Mouse (Mus musculus): ENCODE results near the gene Cnot4. TPM values are rescaled to one million over a fixed set of nuclear protein-coding genes. Genes with fewer than 3 reads are reported as not detected.

Cnot4 gene
- polyA plus RNA-seq, 1 experiment from 2014 or later, result 18.1 TPM

GRCm38 (mm10) chr6:35028023-35028422 is 105.5 kb downstream of the Cnot4 start:
- Histone ChIP-seq H3K4me1 (ENCODE audit: control insufficient read depth, insufficient read depth, low read length) (peaks cover 2% of the 10 kb centered on the region; the same call in 1 of the 2 replicates), H3K36me3 (ENCODE audit: control insufficient read depth, insufficient read depth) (no peaks in the 10 kb centered on the region; the same call in 1 of the 2 replicates), H3K4me2 (ENCODE audit: low read depth, low read length) (no peak overlapping the region), H3K27ac (ENCODE audit: low read length) (no peak overlapping the region), H3K9ac (ENCODE audit: low read length) (no peak overlapping the region), H3K9me3 (replicated peaks; ENCODE audit: control insufficient read depth, low read length) (no peaks in the 10 kb centered on the region), H3K27me3 (ENCODE audit: control insufficient read depth, insufficient read depth, low read length) (no peaks in the 10 kb centered on the region), H3K4me3 (ENCODE audit: low read length) (no peak overlapping the region)
- WGBS, result 89% methylated on average over 2 of the region's 2 CpGs
- no peak for ATAC-seq (replicated peaks; ENCODE audit: extremely low read depth, insufficient read depth, low FRiP score)

- no peak overlapping the region for H3K9ac ChIP-seq (ENCODE audit: low read length)
- H3K27ac ChIP-seq (ENCODE audit: low read length), result no peak overlapping the region
- ATAC-seq (replicated peaks; ENCODE audit: extremely low read depth, insufficient read depth, low FRiP score), result no peak
- H3K9me3 ChIP-seq (replicated peaks; ENCODE audit: control insufficient read depth, low read length), result no peaks in the 10 kb centered on the region
- WGBS, result 77% methylated on average over 6 of the region's 6 CpGs
- no peak overlapping the region for H3K4me2 ChIP-seq (ENCODE audit: low read depth, low read length)
- H3K36me3 ChIP-seq (ENCODE audit: control insufficient read depth, insufficient read depth), result no peaks in the 10 kb centered on the region; the same call in 1 of the 2 replicates
- H3K4me1 ChIP-seq (ENCODE audit: control insufficient read depth, insufficient read depth, low read length), result no peaks in the 10 kb centered on the region
- H3K27me3 ChIP-seq (ENCODE audit: control insufficient read depth, insufficient read depth, low read length), result no peaks in the 10 kb centered on the region
- no peak overlapping the region for H3K4me3 ChIP-seq (ENCODE audit: low read length)
Observed at GRCm38 (mm10) chr6:35027257-35027656, 106.3 kb downstream of the Cnot4 start.

- Histone ChIP-seq H3K36me3 (ENCODE audit: control insufficient read depth, insufficient read depth) (no peaks in the 10 kb centered on the region), H3K4me3 (ENCODE audit: low read length) (no peak overlapping the region), H3K27ac (ENCODE audit: low read length) (no peak overlapping the region), H3K9ac (ENCODE audit: low read length) (no peak overlapping the region), H3K27me3 (ENCODE audit: control insufficient read depth, insufficient read depth, low read length) (no peaks in the 10 kb centered on the region), H3K4me2 (ENCODE audit: low read depth, low read length) (no peak overlapping the region), H3K4me1 (ENCODE audit: control insufficient read depth, insufficient read depth, low read length) (peaks cover 7% of the 10 kb centered on the region; the same call in 1 of the 2 replicates), H3K9me3 (replicated peaks; ENCODE audit: control insufficient read depth, low read length) (no peaks in the 10 kb centered on the region)
- ATAC-seq (replicated peaks; ENCODE audit: extremely low read depth, insufficient read depth, low FRiP score), result no peak
- WGBS, result 89% methylated on average over 5 of the region's 5 CpGs
Observed at GRCm38 (mm10) chr6:35016624-35017023, 116.9 kb downstream of the Cnot4 start.

GRCm38 (mm10) chr6:35011953-35012352 is 121.6 kb downstream of the Cnot4 start:
- no peaks in the 10 kb centered on the region; the same call in 1 of the 2 replicates for H3K9me3 ChIP-seq (replicated peaks; ENCODE audit: control insufficient read depth, low read length)
- no peak overlapping the region for H3K9ac ChIP-seq (ENCODE audit: low read length)
- no peaks in the 10 kb centered on the region for H3K27me3 ChIP-seq (ENCODE audit: control insufficient read depth, insufficient read depth, low read length)
- no peaks in the 10 kb centered on the region for H3K36me3 ChIP-seq (ENCODE audit: control insufficient read depth, insufficient read depth)
- 0 out of 2 replicates have a peak, but pooled peaks cover 2% of the 10 kb centered on the region for H3K4me1 ChIP-seq (ENCODE audit: control insufficient read depth, insufficient read depth, low read length)
- no peak overlapping the region for H3K4me2 ChIP-seq (ENCODE audit: low read depth, low read length)
- no peak overlapping the region for H3K4me3 ChIP-seq (ENCODE audit: low read length)
- H3K27ac ChIP-seq (ENCODE audit: low read length), result no peak overlapping the region
- ATAC-seq (replicated peaks; ENCODE audit: extremely low read depth, insufficient read depth, low FRiP score), result no peak
- WGBS, result 70% methylated on average over 1 of the region's 1 CpGs

GRCm38 (mm10) chr6:35010705-35011104 is 122.8 kb downstream of the Cnot4 start:
- H3K4me2 ChIP-seq (ENCODE audit: low read depth, low read length), result no peak overlapping the region
- H3K4me1 ChIP-seq (ENCODE audit: control insufficient read depth, insufficient read depth, low read length), result 0 out of 2 replicates have a peak, but pooled peaks cover 2% of the 10 kb centered on the region
- no peak overlapping the region for H3K9ac ChIP-seq (ENCODE audit: low read length)
- no peaks in the 10 kb centered on the region for H3K27me3 ChIP-seq (ENCODE audit: control insufficient read depth, insufficient read depth, low read length)
- H3K9me3 ChIP-seq (replicated peaks; ENCODE audit: control insufficient read depth, low read length), result no peaks in the 10 kb centered on the region; the same call in 1 of the 2 replicates
- no peak overlapping the region for H3K4me3 ChIP-seq (ENCODE audit: low read length)
- no peak for ATAC-seq (replicated peaks; ENCODE audit: extremely low read depth, insufficient read depth, low FRiP score)
- 91% methylated on average over 5 of the region's 5 CpGs for WGBS
- no peaks in the 10 kb centered on the region for H3K36me3 ChIP-seq (ENCODE audit: control insufficient read depth, insufficient read depth)
- no peak overlapping the region for H3K27ac ChIP-seq (ENCODE audit: low read length)

DNA sequence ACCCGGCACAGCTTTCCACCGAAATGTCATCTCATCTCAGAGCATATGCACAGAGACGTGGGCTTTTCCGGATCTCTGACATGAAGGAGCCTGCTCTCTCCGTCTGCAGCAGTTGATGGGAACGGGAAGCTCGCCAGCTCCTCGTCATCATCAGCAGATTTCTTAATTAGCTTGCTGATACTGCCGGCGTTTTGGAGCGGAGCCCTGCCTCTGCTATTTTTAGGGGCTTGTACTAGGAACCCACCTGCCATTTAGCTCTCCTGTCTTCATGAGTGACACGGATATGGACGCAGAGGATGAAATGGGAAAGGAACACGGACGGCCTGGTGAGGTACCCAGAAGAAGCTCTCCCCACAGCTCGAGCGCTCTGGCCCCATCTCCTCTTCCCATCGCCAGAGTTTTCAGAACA is 131.3 kb downstream of the Cnot4 start:
- peak overlapping the region; percentile 30 for H3K4me3 ChIP-seq (ENCODE audit: low read length)

GRCm38 (mm10) chr6:34999101-34999500 is 134.4 kb downstream of the Cnot4 start:
- WGBS, result 13% methylated on average over 4 of the region's 4 CpGs
- no peaks in the 10 kb centered on the region for H3K9me3 ChIP-seq (replicated peaks; ENCODE audit: control insufficient read depth, low read length)
- no peak for ATAC-seq (replicated peaks; ENCODE audit: extremely low read depth, insufficient read depth, low FRiP score)
- H3K27me3 ChIP-seq (ENCODE audit: control insufficient read depth, insufficient read depth, low read length), result peaks cover 2% of the 10 kb centered on the region; the same call in 1 of the 2 replicates
- no peak overlapping the region for H3K4me3 ChIP-seq (ENCODE audit: low read length)
- no peak overlapping the region for H3K9ac ChIP-seq (ENCODE audit: low read length)
- no peaks in the 10 kb centered on the region for H3K36me3 ChIP-seq (ENCODE audit: control insufficient read depth, insufficient read depth)
- H3K4me1 ChIP-seq (ENCODE audit: control insufficient read depth, insufficient read depth, low read length), result peaks cover 19% of the 10 kb centered on the region
- peak overlapping the region; percentile 36; the same call in 1 of the 2 replicates for H3K4me2 ChIP-seq (ENCODE audit: low read depth, low read length)
- H3K27ac ChIP-seq (ENCODE audit: low read length), result no peak overlapping the region

More for the DNA sequence above, 131.3 kb downstream of the Cnot4 start:
- 35% methylated on average over 18 of the region's 18 CpGs for WGBS
- peaks cover 2% of the 10 kb centered on the region; the same call in 1 of the 2 replicates for H3K27me3 ChIP-seq (ENCODE audit: control insufficient read depth, insufficient read depth, low read length)
- peaks cover 15% of the 10 kb centered on the region for H3K4me1 ChIP-seq (ENCODE audit: control insufficient read depth, insufficient read depth, low read length)
- no peaks in the 10 kb centered on the region for H3K36me3 ChIP-seq (ENCODE audit: control insufficient read depth, insufficient read depth)
- H3K9me3 ChIP-seq (replicated peaks; ENCODE audit: control insufficient read depth, low read length), result 0 out of 2 replicates have a peak, but pooled peaks cover 3% of the 10 kb centered on the region
- peak overlapping the region; percentile 65 for H3K27ac ChIP-seq (ENCODE audit: low read length)
- peak; percentile 73 for ATAC-seq (replicated peaks; ENCODE audit: extremely low read depth, insufficient read depth, low FRiP score)
- peak overlapping the region; percentile 51 for H3K4me2 ChIP-seq (ENCODE audit: low read depth, low read length)
- H3K9ac ChIP-seq (ENCODE audit: low read length), result no peak overlapping the region

DNA sequence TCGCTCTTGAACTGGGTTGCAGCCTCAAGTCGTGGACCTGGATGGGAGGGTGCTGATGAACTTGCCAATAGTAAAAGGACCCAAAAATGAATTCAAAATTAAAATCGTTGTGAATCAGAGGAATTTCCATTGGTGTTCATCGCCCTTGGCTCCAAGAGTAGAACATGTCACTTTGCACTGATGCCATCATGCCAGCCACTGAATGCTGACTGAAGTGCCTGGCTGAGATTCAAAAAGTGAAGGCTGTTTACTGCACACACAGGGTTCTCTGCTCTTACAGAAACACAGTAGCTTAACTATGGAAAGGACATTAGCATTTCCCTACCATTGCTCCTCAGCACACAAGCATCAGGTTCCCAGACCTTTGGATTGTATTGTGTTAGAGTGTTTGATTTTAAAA is 137.0 kb downstream of the Cnot4 start:
- Histone ChIP-seq H3K4me3 (ENCODE audit: low read length) (no peak overlapping the region), H3K27ac (ENCODE audit: low read length) (no peak overlapping the region), H3K9ac (ENCODE audit: low read length) (no peak overlapping the region), H3K27me3 (ENCODE audit: control insufficient read depth, insufficient read depth, low read length) (peaks cover 2% of the 10 kb centered on the region; the same call in 1 of the 2 replicates), H3K4me2 (ENCODE audit: low read depth, low read length) (no peak overlapping the region), H3K9me3 (replicated peaks; ENCODE audit: control insufficient read depth, low read length) (no peaks in the 10 kb centered on the region), H3K36me3 (ENCODE audit: control insufficient read depth, insufficient read depth) (no peaks in the 10 kb centered on the region), H3K4me1 (ENCODE audit: control insufficient read depth, insufficient read depth, low read length) (peaks cover 7% of the 10 kb centered on the region)
- no peak for ATAC-seq (replicated peaks; ENCODE audit: extremely low read depth, insufficient read depth, low FRiP score)
- WGBS, result 76% methylated on average over 4 of the region's 4 CpGs

DNA sequence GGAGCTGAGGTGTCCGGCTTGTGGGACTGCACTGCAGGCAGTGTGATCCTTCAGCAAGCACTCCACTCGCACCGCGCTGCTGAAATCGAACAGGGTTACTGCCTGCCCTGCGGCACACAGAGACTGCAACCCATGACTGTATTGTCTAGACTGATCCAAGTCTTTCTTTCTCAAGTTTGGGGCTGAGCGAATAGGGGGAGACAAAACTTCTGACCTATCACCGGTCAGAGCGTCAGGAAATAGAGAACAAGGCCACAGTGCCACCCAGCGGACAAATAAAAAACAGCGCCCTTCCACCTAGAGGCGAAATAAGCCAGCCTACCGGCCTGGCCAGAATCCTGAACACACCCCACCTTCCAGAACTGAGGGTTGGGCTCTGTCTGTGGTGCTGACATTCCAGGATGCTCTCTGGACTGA is 138.3 kb downstream of the Cnot4 start:
- WGBS, result 5% methylated on average over 13 of the region's 13 CpGs
- peak overlapping the region; percentile 77 for H3K4me2 ChIP-seq (ENCODE audit: low read depth, low read length)

More for the DNA sequence above, 138.3 kb downstream of the Cnot4 start:
- H3K4me1 ChIP-seq (ENCODE audit: control insufficient read depth, insufficient read depth, low read length), result peaks cover 4% of the 10 kb centered on the region; the same call in 1 of the 2 replicates
- H3K9ac ChIP-seq (ENCODE audit: low read length), result peak overlapping the region; percentile 56
- H3K9me3 ChIP-seq (replicated peaks; ENCODE audit: control insufficient read depth, low read length), result no peaks in the 10 kb centered on the region
- peak; percentile 58 for ATAC-seq (replicated peaks; ENCODE audit: extremely low read depth, insufficient read depth, low FRiP score)
- no peaks in the 10 kb centered on the region for H3K36me3 ChIP-seq (ENCODE audit: control insufficient read depth, insufficient read depth)
- peak overlapping the region; percentile 48 for H3K4me3 ChIP-seq (ENCODE audit: low read length)
- peaks cover 2% of the 10 kb centered on the region; the same call in 1 of the 2 replicates for H3K27me3 ChIP-seq (ENCODE audit: control insufficient read depth, insufficient read depth, low read length)
- H3K27ac ChIP-seq (ENCODE audit: low read length), result no peak overlapping the region
